Comparison of ENCODE assay signal across 25 mouse cellular contexts in genomic region chr3:112261334-112262101, GRCm38 (mm10).
DNase-seq lines count a peak whose midpoint lies in the region; ATAC-seq and TF ChIP-seq lines count a peak whose summit lies in the region.
"Had no signal": no experiment of that assay in that cellular context is flagged by ENCODE, and none has a peak within 500 bp of the region (broad histone marks: within the 10 kb centered on the region; RNA-seq: fewer than 3 reads in every experiment).

No protein-coding gene starts in this region.

- no peak overlapping the region for H3K4me2 ChIP-seq in forebrain, embryonic 14.5 days (ENCODE audit: low read length)
- H3K4me2 ChIP-seq in forebrain, embryonic 13.5 days, result no peak overlapping the region
- H3K4me2 ChIP-seq in midbrain, embryonic 13.5 days (replicated peaks), result no peak overlapping the region
- H3K4me2 ChIP-seq in embryonic facial prominence, embryonic 14.5 days (ENCODE audit: low read depth, low read length), result no peak overlapping the region
- H3K4me2 ChIP-seq: heart, embryonic 13.5 days; hindbrain, embryonic 14.5 days had no signal

- no peak overlapping the region for H3K27ac ChIP-seq in forebrain, embryonic 14.5 days (ENCODE audit: low read depth, low read length)
- H3K27ac ChIP-seq in forebrain, embryonic 13.5 days, result no peak overlapping the region
- H3K27ac ChIP-seq in midbrain, embryonic 13.5 days, result no peak overlapping the region
- no peak overlapping the region for H3K27ac ChIP-seq in midbrain, embryonic 10.5 days (replicated peaks)
- no peak overlapping the region for H3K27ac ChIP-seq in embryonic facial prominence, embryonic 14.5 days (replicated peaks; ENCODE audit: low read depth, low read length)
- H3K27ac ChIP-seq in heart, adult 2 months, result no peak overlapping the region
- H3K27ac ChIP-seq: heart, embryonic 13.5 days; hindbrain, embryonic 14.5 days; layer of hippocampus, adult 2 months had no signal

- no peak overlapping the region for H3K9ac ChIP-seq in forebrain, embryonic 14.5 days (ENCODE audit: low read length)
- no peak overlapping the region for H3K9ac ChIP-seq in forebrain, embryonic 13.5 days
- no peak overlapping the region for H3K9ac ChIP-seq in midbrain, embryonic 13.5 days (replicated peaks)
- no peak overlapping the region for H3K9ac ChIP-seq in embryonic facial prominence, embryonic 14.5 days (ENCODE audit: low read depth, low read length)
- no peak overlapping the region for H3K9ac ChIP-seq in heart, adult 2 months (ENCODE audit: low read depth, low read length)
- H3K9ac ChIP-seq: heart, embryonic 13.5 days; hindbrain, embryonic 14.5 days had no signal

- intact Hi-C loops in heart, adult 2 months (cut with DNase I), result no loop called here

- no peaks in the 10 kb centered on the region for H3K36me3 ChIP-seq in forebrain, embryonic 14.5 days (ENCODE audit: control insufficient read depth, insufficient read depth, low read length)
- H3K36me3 ChIP-seq in forebrain, embryonic 13.5 days (ENCODE audit: poor library complexity, severe bottlenecking), result no peaks in the 10 kb centered on the region
- H3K36me3 ChIP-seq in midbrain, embryonic 13.5 days, result no peaks in the 10 kb centered on the region
- H3K36me3 ChIP-seq in midbrain, embryonic 10.5 days, result no peaks in the 10 kb centered on the region
- H3K36me3 ChIP-seq in embryonic facial prominence, embryonic 14.5 days (ENCODE audit: control insufficient read depth, insufficient read depth, low read length), result no peaks in the 10 kb centered on the region
- H3K36me3 ChIP-seq in heart, adult 2 months (ENCODE audit: control insufficient read depth, insufficient read depth, low read length), result no peaks in the 10 kb centered on the region
- H3K36me3 ChIP-seq: G1E; heart, embryonic 13.5 days had no signal

- H3K4me1 ChIP-seq in forebrain, embryonic 14.5 days (ENCODE audit: control insufficient read depth, insufficient read depth, low read length), result no peaks in the 10 kb centered on the region
- H3K4me1 ChIP-seq in forebrain, embryonic 13.5 days, result no peaks in the 10 kb centered on the region
- peaks cover 3% of the 10 kb centered on the region; the same call in 1 of the 2 replicates for H3K4me1 ChIP-seq in midbrain, embryonic 13.5 days (replicated peaks)
- H3K4me1 ChIP-seq in midbrain, embryonic 10.5 days, result peaks cover 18% of the 10 kb centered on the region
- H3K4me1 ChIP-seq in embryonic facial prominence, embryonic 14.5 days (ENCODE audit: control insufficient read depth, insufficient read depth, low read length), result no peaks in the 10 kb centered on the region
- no peaks in the 10 kb centered on the region for H3K4me1 ChIP-seq in heart, adult 2 months (ENCODE audit: control insufficient read depth, insufficient read depth, low read length)
- H3K4me1 ChIP-seq: heart, embryonic 13.5 days had no signal

- DNase-seq in forebrain, embryonic 14.5 days (ENCODE audit: low spot score), result peak; percentile 13
- no peak for DNase-seq in midbrain, embryonic 10.5 days (ENCODE audit: low spot score)
- peak; percentile 27 for DNase-seq in embryonic facial prominence, embryonic 14.5 days (ENCODE audit: low spot score)
- DNase-seq in kidney, adult 11 months, result no peak
- no peak for DNase-seq in heart, adult 2 months
- DNase-seq: adrenal gland, postnatal 36 days; B cell, adult 2 months; cerebellum, adult 11 months; cerebellum, adult 9-11 months; gastrocnemius, postnatal 25 days; heart, adult 18-20 months; heart, postnatal 14 days; kidney, adult 8-10 months; kidney, postnatal 25 days; lung, postnatal 4 days; right cerebral cortex, postnatal 25 days; spleen, adult 18-20 months had no signal

- WGBS in forebrain, embryonic 14.5 days, result 5% methylated on average over 1 of the region's 1 CpGs
- WGBS in forebrain, embryonic 13.5 days, result 6% methylated on average over 1 of the region's 1 CpGs
- 3% methylated on average over 1 of the region's 1 CpGs for WGBS in midbrain, embryonic 13.5 days
- 13% methylated on average over 1 of the region's 1 CpGs for WGBS in midbrain, embryonic 10.5 days
- 47% methylated on average over 1 of the region's 1 CpGs for WGBS in embryonic facial prominence, embryonic 14.5 days
- 54% methylated on average over 1 of the region's 1 CpGs for WGBS in heart, adult 2 months

- ATAC-seq in forebrain, embryonic 14.5 days, result no peak
- no peak; the same call in 1 of the 2 replicates for ATAC-seq in forebrain, embryonic 13.5 days
- peak; percentile 74; the same call in 1 of the 2 replicates for ATAC-seq in midbrain, embryonic 13.5 days
- ATAC-seq in embryonic facial prominence, embryonic 14.5 days (ENCODE audit: low read depth), result no peak; the same call in 1 of the 2 replicates
- ATAC-seq: Patski had no signal

- H3K4me3 ChIP-seq in forebrain, embryonic 14.5 days (ENCODE audit: low read depth, low read length), result no peak overlapping the region
- no peak overlapping the region for H3K4me3 ChIP-seq in forebrain, embryonic 13.5 days
- no peak overlapping the region for H3K4me3 ChIP-seq in midbrain, embryonic 13.5 days (replicated peaks)
- H3K4me3 ChIP-seq in midbrain, embryonic 10.5 days, result no peak overlapping the region
- no peak overlapping the region for H3K4me3 ChIP-seq in embryonic facial prominence, embryonic 14.5 days (ENCODE audit: low read depth, low read length)
- no peak overlapping the region for H3K4me3 ChIP-seq in heart, adult 2 months
- H3K4me3 ChIP-seq: heart, embryonic 13.5 days; layer of hippocampus, adult 2 months had no signal

- no peak for TF ChIP-seq EP300 in heart, adult 2 months (IDR thresholded peaks at IDR 0.05; ENCODE audit: insufficient read depth, low read depth, low read length)

- H3K9me3 ChIP-seq in forebrain, embryonic 14.5 days (replicated peaks; ENCODE audit: control insufficient read depth, low read length), result no peaks in the 10 kb centered on the region
- H3K9me3 ChIP-seq in forebrain, embryonic 13.5 days (replicated peaks), result no peaks in the 10 kb centered on the region
- no peaks in the 10 kb centered on the region for H3K9me3 ChIP-seq in midbrain, embryonic 13.5 days
- no peaks in the 10 kb centered on the region for H3K9me3 ChIP-seq in midbrain, embryonic 10.5 days (replicated peaks)
- H3K9me3 ChIP-seq in embryonic facial prominence, embryonic 14.5 days (ENCODE audit: control insufficient read depth, low read length), result no peaks in the 10 kb centered on the region
- H3K9me3 ChIP-seq: heart, embryonic 13.5 days had no signal

- H3K79me2 ChIP-seq in heart, adult 2 months (replicated peaks; ENCODE audit: control insufficient read depth, insufficient read depth, low read length), result no peaks in the 10 kb centered on the region

- TF ChIP-seq POLR2A in heart, adult 2 months (IDR thresholded peaks at IDR 0.05; ENCODE audit: insufficient read depth, low read depth, low read length), result no peak

- TF ChIP-seq CTCF in heart, adult 2 months (IDR thresholded peaks at IDR 0.05), result no peak

- H3K27me3 ChIP-seq in forebrain, embryonic 14.5 days (replicated peaks; ENCODE audit: control insufficient read depth, insufficient read depth, low read length), result no peaks in the 10 kb centered on the region
- H3K27me3 ChIP-seq in forebrain, embryonic 13.5 days, result no peaks in the 10 kb centered on the region
- peaks cover 3% of the 10 kb centered on the region; the same call in 1 of the 2 replicates for H3K27me3 ChIP-seq in midbrain, embryonic 13.5 days
- peaks cover 23% of the 10 kb centered on the region for H3K27me3 ChIP-seq in midbrain, embryonic 10.5 days (ENCODE audit: low read depth, poor library complexity, severe bottlenecking)
- no peaks in the 10 kb centered on the region for H3K27me3 ChIP-seq in embryonic facial prominence, embryonic 14.5 days (replicated peaks; ENCODE audit: control insufficient read depth, insufficient read depth, low read length)
- H3K27me3 ChIP-seq in heart, adult 2 months (ENCODE audit: control insufficient read depth, insufficient read depth, low read length), result no peaks in the 10 kb centered on the region
- H3K27me3 ChIP-seq: CH12.LX; heart, embryonic 13.5 days had no signal

Comparison
In these comparisons a context has a peak if more than half of its experiments do, and no peak if none do; other contexts are left out.
1. DNase-seq: peak in forebrain, embryonic 14.5 days (single experiment) and embryonic facial prominence, embryonic 14.5 days (single experiment); none in midbrain, embryonic 10.5 days (single experiment), kidney, adult 11 months (single experiment) and heart, adult 2 months (0 of 2).